Mouse (Mus musculus) midbrain, embryonic 14.5 days (tissue): ENCODE results near the gene Gzmd. TPM values are rescaled to one million over a fixed set of nuclear protein-coding genes. Genes with fewer than 3 reads are reported as not detected.

ENCODE experiments used
- ATAC-seq: fragments of 200-750 bp; cut with Nextera tagmentation; 2 replicates; pipeline ENCODE4 v1.8.0; 2017; ENCODE audit warnings: moderate number of reproducible peaks, moderate library complexity; ENCODE audit not compliant: low FRiP score, low TSS enrichment
- DNase-seq: peaks from one replicate; pipeline ENCODE4 v3.0.0-alpha.2; 2015
- H3K27ac ChIP-seq: fragments of 300-500 bp; sonication (generic); replicated peaks from 2 replicates; pipeline ENCODE4 v1.5.1; 2014; ENCODE audit warnings: mild to moderate bottlenecking, low read depth, low read length, moderate library complexity
- H3K27me3 ChIP-seq: fragments of 300-500 bp; sonication (generic); 2 replicates; pipeline ENCODE4 v1.6.1; 2014; ENCODE audit warnings: low read length, control low read depth, mixed read lengths; ENCODE audit not compliant: control insufficient read depth, insufficient read depth
- H3K36me3 ChIP-seq: fragments of 300-500 bp; sonication (generic); 2 replicates; pipeline ENCODE4 v1.6.1; 2014; ENCODE audit warnings: low read length, control low read depth; ENCODE audit not compliant: control insufficient read depth, insufficient read depth
- H3K4me1 ChIP-seq: fragments of 300-500 bp; sonication (generic); 2 replicates; pipeline ENCODE4 v1.6.1; 2014; ENCODE audit warnings: mild to moderate bottlenecking, antibody characterized with exemption, low read length, control low read depth; ENCODE audit not compliant: control insufficient read depth, insufficient read depth
- H3K4me2 ChIP-seq: fragments of 300-500 bp; sonication (generic); 2 replicates; pipeline ENCODE4 v1.6.1; 2014; ENCODE audit warnings: mild to moderate bottlenecking, low read length, moderate library complexity
- H3K4me3 ChIP-seq: fragments of 300-500 bp; sonication (generic); replicated peaks from 2 replicates; pipeline ENCODE4 v1.5.1; 2014; ENCODE audit warnings: low read depth, low read length
- H3K9ac ChIP-seq: fragments of 300-500 bp; sonication (generic); replicated peaks from 2 replicates; pipeline ENCODE4 v1.6.1; 2014; ENCODE audit warnings: mild to moderate bottlenecking, low read length, moderate library complexity
- H3K9me3 ChIP-seq: fragments of 300-500 bp; sonication (generic); 2 replicates; pipeline ENCODE4 v1.6.1; 2016; ENCODE audit warnings: low read length, control low read depth, mixed read lengths; ENCODE audit not compliant: control insufficient read depth
- WGBS: fragments of 180-500 bp; shearing (Covaris S2); extraction: QIAGEN DNeasy Blood & Tissue Kit; methylation state at CpG from one replicate; pipeline ENCODE4 v1.1.7; 2014; 5-methylcytosine and 5-hydroxymethylcytosine counted together
- microRNA-seq: library from miRNA; unstranded; fragments of <30 nt; microRNA quantifications from one replicate; pipeline ENCODE4, GENCODE M21; 2016
- polyA plus RNA-seq: library from polyadenylated mRNA; unstranded; fragments of >200 nt; fragmentation: Nextera tagmentation; extraction: Ambion mirVana; gene quantifications from 2 replicates; pipeline ENCODE4 v1.2.1, GENCODE M21; 2014

Gene Gzmd
- polyA plus RNA-seq, 1 experiment from 2014 or later, result not detected

DNA sequence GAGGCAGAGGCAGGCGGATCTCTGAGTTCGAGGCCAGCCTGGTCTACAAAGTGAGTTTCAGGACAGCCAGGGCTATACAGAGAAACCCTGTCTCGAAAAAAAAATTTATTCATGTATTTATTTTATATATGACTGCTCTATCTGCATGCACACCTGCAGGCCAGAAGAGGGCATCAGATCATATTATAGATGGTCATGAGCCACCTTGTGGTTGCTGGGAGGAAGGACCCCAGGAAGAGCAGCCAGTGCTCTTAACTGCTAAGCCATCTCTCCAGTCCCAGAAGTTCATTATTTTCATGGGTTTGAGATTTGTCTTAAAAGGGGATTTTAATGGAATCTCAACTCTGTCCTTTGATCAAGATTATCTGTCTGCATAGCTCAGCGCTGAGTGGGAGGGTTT, 33.5 kb downstream of the Gzmd start:
- Histone ChIP-seq H3K27ac (no peak overlapping the region), H3K36me3 (no peaks in the 10 kb centered on the region), H3K4me2 (no peak overlapping the region), H3K27me3 (no peaks in the 10 kb centered on the region), H3K4me1 (no peaks in the 10 kb centered on the region), H3K9ac (no peak overlapping the region), H3K9me3 (no peaks in the 10 kb centered on the region), H3K4me3 (no peak overlapping the region)
- WGBS, result 82% methylated on average over 4 of the region's 4 CpGs
- no peak for ATAC-seq
- DNase-seq, result peak; percentile 2

DNA sequence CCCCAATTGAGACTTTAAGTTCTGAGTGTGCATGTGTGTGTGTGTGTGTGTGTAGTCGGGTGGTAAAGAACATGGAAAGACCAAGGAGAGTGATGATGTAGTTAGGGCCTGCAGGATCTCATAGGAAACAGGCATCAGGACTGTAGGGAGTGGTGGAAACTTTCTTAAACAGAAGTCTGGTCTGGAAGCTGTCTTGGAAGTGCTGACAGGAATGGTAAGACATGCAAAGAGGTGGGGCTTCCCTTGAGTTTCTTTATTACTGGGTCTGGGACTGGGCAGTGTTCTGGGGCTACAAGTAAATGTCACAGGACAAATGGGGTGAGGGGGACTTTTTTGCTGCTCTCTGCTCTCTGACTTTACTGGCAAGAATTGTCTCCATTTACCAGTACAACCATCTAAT, 34.8 kb downstream of the Gzmd start:
- Histone ChIP-seq H3K4me3 (no peak overlapping the region), H3K9ac (no peak overlapping the region), H3K27me3 (no peaks in the 10 kb centered on the region), H3K4me2 (no peak overlapping the region), H3K9me3 (no peaks in the 10 kb centered on the region), H3K4me1 (no peaks in the 10 kb centered on the region), H3K36me3 (no peaks in the 10 kb centered on the region), H3K27ac (no peak overlapping the region)
- WGBS, result 82% methylated on average over 1 of the region's 1 CpGs
- DNase-seq, result no peak
- no peak for ATAC-seq

DNA sequence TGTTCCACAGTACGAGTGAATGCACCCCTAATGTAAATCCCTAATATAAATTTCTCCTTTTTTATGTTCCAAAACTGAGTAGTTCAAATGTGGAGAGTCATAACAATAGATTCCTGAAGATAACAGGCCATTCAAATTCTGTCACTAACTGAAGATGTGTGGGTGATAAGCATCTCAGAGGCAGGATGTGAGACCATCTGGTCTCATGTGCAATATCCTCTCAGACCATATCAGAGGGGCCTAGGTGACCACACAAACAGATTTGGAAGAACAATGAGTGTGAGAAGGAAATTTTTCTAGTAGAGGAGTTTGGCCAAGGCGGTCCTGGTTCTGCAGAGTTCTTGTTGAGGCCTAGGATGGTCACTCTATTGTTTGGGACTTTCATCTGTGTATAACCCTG, 39.1 kb downstream of the Gzmd start:
- 84% methylated on average over 2 of the region's 2 CpGs for WGBS
- H3K9ac ChIP-seq, result no peak overlapping the region
- no peaks in the 10 kb centered on the region for H3K4me1 ChIP-seq
- no peak for DNase-seq
- H3K36me3 ChIP-seq, result no peaks in the 10 kb centered on the region
- no peak overlapping the region for H3K27ac ChIP-seq
- no peak for ATAC-seq
- H3K4me2 ChIP-seq, result no peak overlapping the region
- no peak overlapping the region for H3K4me3 ChIP-seq
- no peaks in the 10 kb centered on the region for H3K9me3 ChIP-seq
- no peaks in the 10 kb centered on the region for H3K27me3 ChIP-seq

DNA sequence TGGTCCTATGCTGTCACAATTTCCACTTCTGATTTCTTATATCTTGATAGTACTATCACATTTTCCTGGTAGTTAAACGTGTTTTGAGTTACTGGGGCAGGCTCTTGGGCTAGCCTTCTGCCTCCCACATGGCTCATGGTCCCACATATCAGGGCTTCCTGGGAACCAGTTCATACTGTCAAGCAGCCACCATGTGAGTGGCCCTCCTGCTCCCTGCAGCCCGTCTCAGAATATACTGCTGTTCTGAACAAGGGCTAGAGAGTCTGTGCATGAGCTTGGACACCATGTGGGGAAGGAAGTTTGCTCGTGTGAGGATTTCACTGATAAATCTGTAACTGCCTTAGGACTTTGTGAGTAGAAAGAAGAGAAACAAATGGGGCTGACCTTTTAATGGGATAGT, 45.7 kb downstream of the Gzmd start:
- no peaks in the 10 kb centered on the region for H3K36me3 ChIP-seq
- no peak for ATAC-seq
- WGBS, result 82% methylated on average over 3 of the region's 3 CpGs
- DNase-seq, result no peak
- H3K4me1 ChIP-seq, result no peaks in the 10 kb centered on the region
- no peak overlapping the region for H3K4me3 ChIP-seq
- H3K4me2 ChIP-seq, result no peak overlapping the region
- H3K9me3 ChIP-seq, result no peaks in the 10 kb centered on the region
- H3K27me3 ChIP-seq, result no peaks in the 10 kb centered on the region
- no peak overlapping the region for H3K27ac ChIP-seq
- no peak overlapping the region for H3K9ac ChIP-seq

DNA sequence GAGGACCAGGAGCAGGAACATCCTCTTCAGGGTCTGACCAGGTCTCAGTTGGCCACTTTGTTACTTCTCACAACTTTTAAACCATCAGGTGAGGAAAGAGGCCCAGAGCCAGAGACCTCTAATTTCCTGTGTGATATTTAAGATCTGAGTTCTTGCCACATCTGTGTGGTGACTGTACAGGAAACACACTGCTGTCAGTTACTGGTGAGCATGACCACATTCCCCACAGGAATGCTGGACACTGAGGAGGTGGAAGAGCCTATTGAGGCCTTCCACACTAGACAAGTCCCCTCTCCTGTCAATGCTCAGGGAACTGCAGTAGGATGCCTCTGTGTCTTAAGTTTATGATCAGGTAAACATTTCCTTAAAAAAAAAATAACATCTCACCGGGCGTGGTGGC, 47.2 kb downstream of the Gzmd start, which contains the start of gene Mcpt8:
TSS of gene Mcpt8 (minus strand) at position 107 of the 400 bp plus-strand sequence.
- H3K4me3 ChIP-seq, result no peak within 1 kb of the TSS
- H3K27me3 ChIP-seq, result no peaks in the 10 kb centered on the region
- H3K36me3 ChIP-seq, result no peaks in the 10 kb centered on the region
- H3K9ac ChIP-seq, result no peak within 1 kb of the TSS
- no peak within 1 kb of the TSS for H3K27ac ChIP-seq
- DNase-seq (no peak), ATAC-seq (no peak)
- no peaks in the 10 kb centered on the region for H3K4me1 ChIP-seq
- H3K4me2 ChIP-seq, result no peak within 1 kb of the TSS
- no peaks in the 10 kb centered on the region for H3K9me3 ChIP-seq
- 95% methylated on average over 2 of the region's 2 CpGs for WGBS

DNA sequence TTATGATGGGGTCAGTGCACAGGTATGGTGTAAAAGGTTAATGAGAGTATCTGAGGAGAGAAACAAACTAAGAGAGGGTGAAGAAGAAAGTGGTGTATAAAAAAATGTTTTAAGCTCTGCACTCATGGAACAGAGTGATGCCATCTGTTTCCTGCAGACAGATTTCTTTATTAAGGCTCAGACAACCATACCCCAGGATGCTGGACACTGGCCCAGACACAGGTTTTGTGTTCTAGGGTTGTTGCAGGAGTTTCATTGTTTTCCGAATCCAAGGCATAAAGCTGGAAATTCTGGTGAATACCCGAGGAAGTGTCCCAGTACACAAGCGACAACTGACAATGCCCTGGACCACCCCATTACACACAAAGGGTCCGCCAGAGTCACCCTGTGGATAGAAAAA, 50.4 kb downstream of the Gzmd start:
- no peak overlapping the region for H3K9ac ChIP-seq
- no peaks in the 10 kb centered on the region for H3K4me1 ChIP-seq
- no peak for DNase-seq
- no peak overlapping the region for H3K4me2 ChIP-seq
- no peak overlapping the region for H3K4me3 ChIP-seq
- H3K27me3 ChIP-seq, result no peaks in the 10 kb centered on the region
- no peaks in the 10 kb centered on the region for H3K36me3 ChIP-seq
- no peaks in the 10 kb centered on the region for H3K9me3 ChIP-seq
- no peak for ATAC-seq
- no peak overlapping the region for H3K27ac ChIP-seq
- WGBS, result 75% methylated on average over 4 of the region's 4 CpGs

Small RNA genes within 50 kb of the gene (microRNA-seq; reads per million reads assigned to microRNA genes)
- not detected for gene Mir6949

Other genes starting within 250 kb of the Gzmd start
- gene Cbln3, start 248.2 kb downstream of the Gzmd start, polyA plus RNA-seq, result 0.19 and 0.20 TPM in 2 replicates
- 6.5 and 7.1 TPM in 2 replicates for gene Khnyn, start 247.7 kb downstream of the Gzmd start, polyA plus RNA-seq
- gene Sdr39u1, start 232.3 kb downstream of the Gzmd start, polyA plus RNA-seq, result 125 and 142 TPM in 2 replicates
- 0.26 TPM in 1 of 2 replicates, not detected in the other for gene Cma1, start 187.9 kb downstream of the Gzmd start, polyA plus RNA-seq
- not detected in 2 replicates for gene Cma2, start 181.6 kb downstream of the Gzmd start, polyA plus RNA-seq
- gene Mcpt1, start 114.6 kb downstream of the Gzmd start, polyA plus RNA-seq, result not detected in 2 replicates
- not detected in 2 replicates for gene Mcpt9, start 102.1 kb downstream of the Gzmd start, polyA plus RNA-seq
- gene Mcpt2, start 90.6 kb downstream of the Gzmd start, polyA plus RNA-seq, result not detected in 2 replicates
- not detected in 2 replicates for gene Mcpt4, start 70.3 kb downstream of the Gzmd start, polyA plus RNA-seq
- not detected in 2 replicates for gene Mcpt8, start 47.3 kb downstream of the Gzmd start, polyA plus RNA-seq
- not detected in 2 replicates for gene Ctsg, start 30.0 kb downstream of the Gzmd start, polyA plus RNA-seq
- gene Gzme, start 12.0 kb downstream of the Gzmd start, polyA plus RNA-seq, result not detected in 2 replicates
- not detected in 2 replicates for gene Gzmg, start 27.0 kb upstream of the Gzmd start, polyA plus RNA-seq
- gene Gzmn, start 42.0 kb upstream of the Gzmd start, polyA plus RNA-seq, result not detected in 2 replicates
- gene Gzmf, start 78.8 kb upstream of the Gzmd start, polyA plus RNA-seq, result not detected in 2 replicates
- gene Gzmc, start 102.0 kb upstream of the Gzmd start, polyA plus RNA-seq, result not detected in 2 replicates
- not detected in 2 replicates for gene Gzmb, start 129.7 kb upstream of the Gzmd start, polyA plus RNA-seq
- gene Atp12a, start 232.5 kb upstream of the Gzmd start, polyA plus RNA-seq, result 0.37 TPM in 1 of 2 replicates, not detected in the other